Mouse (Mus musculus) skeletal muscle tissue, adult 2 months (tissue): ENCODE measurements around the gene Ofd1.

Source experiments
- DNase-seq: peaks from one replicate; pipeline ENCODE4 v3.0.0-alpha.2; 2012; ENCODE audit warnings: low read depth, low spot score

The Ofd1 gene

DNA sequence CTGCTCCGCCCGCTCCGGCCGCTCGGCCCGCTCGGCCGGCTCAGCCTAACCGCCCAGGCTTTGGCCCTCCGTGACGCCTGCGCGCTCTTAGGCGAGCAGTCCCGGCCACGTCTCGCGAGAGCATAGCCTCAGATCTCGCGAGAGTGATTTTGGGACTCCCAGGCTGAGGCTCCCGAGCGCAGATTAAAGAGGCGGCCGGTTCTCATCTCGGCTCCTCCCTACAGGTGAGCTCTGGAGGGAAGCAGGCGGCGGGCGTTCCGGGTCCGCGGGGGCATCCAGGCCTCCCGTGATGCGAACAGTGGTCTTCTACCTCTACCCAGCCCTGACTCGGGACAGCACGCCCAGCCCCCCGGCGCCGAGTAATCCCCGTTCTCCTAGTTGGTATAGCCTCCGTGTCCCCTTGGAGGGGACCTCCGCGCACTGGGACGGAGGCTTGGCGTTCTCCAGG is at the start of gene Ofd1:
Gene Ofd1, minus strand, starts transcription at position 89 of the 448 bp plus-strand sequence.
- peak; percentile 93 for DNase-seq

DNA sequence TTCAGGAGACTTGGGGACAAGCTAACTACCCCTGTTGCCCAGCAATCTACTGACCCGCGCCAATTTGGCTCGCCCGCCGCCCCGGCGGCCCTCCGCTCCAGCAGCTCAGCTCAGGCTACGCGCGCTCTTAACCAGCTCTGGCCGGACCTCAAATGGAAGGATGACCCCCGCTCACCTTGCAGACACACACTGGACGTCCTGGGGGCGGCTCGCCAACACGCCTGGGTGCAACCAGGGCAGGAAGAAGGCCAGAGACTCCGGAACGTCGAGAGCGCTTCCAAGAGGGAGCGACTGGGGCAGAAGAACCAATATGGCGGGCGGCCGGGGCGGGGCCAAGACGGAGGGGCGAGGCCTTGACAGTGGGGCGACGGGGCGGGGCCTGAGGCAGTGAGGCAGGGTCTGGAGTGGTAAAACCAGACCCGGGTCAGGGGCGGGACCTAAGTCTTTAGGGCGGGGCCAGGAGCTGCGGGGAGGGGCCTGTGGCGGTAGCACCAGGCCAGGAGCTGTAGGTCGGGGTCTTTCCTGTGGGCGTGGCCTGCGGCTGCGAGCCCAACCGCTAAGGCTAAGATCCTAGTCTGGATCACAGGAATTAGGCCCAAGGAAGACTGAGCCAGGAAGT is 39.0 kb upstream of the Ofd1 start, which contains the start of gene Rab9:
Gene Rab9, minus strand, starts transcription at position 503 of the 619 bp plus-strand sequence.
- peak; percentile 83 for DNase-seq

DNA sequence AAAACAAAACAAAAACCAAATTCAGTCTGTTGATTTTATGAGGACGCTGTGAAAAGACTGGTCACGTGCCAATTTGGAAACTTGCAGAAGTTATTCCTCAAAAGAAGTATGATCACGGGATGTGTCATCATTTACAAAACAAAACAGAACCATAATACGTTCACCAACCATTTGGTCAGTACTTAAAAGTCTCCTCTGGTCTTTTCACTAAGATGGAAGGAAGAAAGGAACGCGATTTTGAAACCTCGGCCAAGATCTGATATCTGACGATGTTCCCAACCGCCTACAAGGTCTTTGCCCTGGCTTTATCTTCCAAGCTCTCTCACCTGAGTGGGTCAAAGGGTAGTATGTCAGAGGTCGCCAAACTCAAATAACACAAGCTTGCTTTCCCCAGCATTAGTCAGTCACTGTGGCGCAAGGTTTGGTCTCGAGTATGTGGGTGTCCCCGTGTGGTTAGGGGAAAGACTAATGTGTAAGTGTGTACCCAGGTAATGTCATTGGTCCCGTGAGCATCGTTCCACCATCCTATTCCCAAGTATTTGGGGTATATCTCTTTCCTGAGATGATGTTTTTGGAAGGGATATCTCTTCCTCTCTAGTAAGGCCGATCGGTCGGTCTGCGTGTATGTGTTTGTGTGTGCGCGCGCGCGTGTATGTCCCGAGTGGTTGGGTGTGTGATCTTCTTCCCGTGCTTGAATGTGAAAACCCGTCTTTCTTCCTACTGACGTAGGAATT is 38.3 kb upstream of the Ofd1 start:
- DNase-seq = peak; percentile 16

DNA sequence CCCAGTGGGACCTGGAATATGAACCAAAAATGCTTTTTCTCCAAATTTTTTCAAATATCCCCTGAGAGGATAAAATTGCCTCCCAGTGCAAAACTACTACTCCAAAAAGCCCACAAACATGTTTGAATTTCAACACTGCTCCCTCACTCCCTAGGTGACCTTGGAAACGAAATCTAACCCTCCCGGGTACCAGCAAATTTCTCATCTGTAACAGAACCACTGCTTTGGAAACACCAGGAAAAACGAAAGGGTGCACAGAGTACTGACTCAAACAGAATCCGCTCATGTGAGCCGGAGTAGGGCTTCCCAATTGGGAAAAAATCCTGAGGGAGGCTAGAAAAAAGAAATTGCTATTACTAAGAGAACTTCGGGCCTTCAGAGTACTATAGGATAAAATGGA is 36.9 kb upstream of the Ofd1 start:
- DNase-seq = no peak

DNA sequence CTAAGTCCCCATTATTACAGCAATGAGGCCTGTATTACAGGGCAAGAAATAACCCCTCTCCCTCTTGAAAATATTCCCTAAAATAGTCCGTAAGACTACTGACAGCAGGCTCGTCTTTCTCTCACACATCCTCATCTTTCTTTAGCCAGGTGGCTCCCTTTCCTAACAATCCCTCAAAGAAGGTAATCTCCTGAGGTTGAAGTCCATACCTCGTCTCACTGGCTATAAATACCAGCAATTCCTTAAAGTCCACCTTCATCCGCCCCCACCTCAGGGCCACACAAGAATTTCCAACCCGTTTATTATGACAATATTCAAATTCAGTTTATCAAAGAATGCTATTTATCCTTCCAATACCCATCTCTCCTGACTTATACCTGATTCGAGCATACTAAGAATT is 32.1 kb upstream of the Ofd1 start:
- DNase-seq = no peak

GRCm38 (mm10) chrX:166468321-166468720 is 27.8 kb upstream of the Ofd1 start:
- no peak for DNase-seq

DNA sequence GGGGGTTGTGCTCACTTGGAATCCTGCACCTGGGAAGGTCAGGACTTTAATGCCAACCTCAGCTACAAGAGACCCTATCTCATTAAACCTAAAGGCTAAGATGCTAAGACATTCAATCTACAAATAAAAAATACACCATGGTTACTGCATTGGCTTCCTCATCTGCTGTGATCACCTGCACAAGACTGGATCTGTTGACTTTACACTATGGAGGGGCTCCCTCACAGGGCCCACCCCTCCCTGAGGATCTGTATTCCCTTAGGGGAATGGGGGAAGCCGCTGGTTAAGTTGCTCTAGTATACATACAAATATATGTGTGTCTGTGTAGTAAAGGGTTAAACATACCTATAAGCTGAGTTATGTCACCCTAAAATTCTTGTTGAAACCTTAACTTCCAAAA is 15.0 kb upstream of the Ofd1 start:
- no peak for DNase-seq

DNA sequence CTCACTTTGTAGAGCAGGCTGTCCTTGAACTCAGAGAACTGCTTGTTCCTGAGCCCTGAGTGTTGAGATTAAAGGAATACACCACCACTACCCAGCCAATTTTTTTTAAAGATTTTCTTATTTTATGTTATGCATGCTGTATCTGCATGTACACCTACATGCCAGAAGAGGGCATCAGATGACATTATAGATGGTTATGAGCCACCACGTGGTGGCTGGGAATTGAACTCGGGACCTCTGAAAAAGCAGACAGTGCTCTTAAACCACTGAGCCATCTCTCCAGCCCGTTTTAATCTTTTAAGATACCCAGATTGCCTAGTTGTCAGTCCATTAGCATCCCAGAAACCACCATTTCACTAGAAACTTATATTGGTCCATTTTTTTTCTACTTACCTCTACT is 13.8 kb upstream of the Ofd1 start:
- no peak for DNase-seq

DNA sequence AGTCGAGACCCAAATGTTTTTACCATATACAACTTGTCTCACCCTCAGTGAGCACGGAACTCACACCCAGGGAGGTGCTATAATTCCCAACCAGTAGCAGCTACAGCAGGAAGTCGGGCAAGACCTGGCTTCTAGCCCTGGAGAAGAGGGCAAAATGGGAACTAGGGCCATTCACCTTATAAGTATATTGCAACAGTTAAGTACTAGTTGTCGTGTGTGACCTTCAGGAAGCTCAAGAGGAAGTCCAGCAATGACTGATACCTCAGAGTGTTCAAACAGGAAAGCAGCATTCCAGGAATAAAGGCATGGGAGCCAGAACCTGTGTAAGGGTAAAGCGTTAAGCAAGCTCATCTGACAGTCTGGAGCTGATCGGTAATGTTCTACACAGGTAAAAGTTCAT is 13.0 kb upstream of the Ofd1 start:
- DNase-seq = no peak

DNA sequence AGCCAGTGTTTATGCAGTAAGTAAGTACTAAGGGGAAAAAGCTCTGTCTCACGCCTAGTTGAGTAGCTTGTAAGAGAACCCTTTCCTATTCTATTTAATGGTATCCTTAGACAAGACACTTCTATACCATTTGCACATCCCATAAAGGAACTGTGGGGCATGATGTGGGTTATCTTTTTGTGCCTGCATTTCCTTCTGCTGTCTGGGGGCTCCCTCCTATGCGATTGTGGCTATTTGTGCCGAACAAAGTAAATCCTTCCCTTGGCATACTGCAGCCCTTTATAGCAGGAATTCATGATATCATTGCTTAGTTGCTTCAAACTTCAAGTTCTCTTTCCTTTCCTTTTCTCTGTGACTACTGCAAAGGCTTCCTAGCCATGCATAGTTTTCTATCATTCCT is 4.0 kb upstream of the Ofd1 start:
- no peak for DNase-seq

DNA sequence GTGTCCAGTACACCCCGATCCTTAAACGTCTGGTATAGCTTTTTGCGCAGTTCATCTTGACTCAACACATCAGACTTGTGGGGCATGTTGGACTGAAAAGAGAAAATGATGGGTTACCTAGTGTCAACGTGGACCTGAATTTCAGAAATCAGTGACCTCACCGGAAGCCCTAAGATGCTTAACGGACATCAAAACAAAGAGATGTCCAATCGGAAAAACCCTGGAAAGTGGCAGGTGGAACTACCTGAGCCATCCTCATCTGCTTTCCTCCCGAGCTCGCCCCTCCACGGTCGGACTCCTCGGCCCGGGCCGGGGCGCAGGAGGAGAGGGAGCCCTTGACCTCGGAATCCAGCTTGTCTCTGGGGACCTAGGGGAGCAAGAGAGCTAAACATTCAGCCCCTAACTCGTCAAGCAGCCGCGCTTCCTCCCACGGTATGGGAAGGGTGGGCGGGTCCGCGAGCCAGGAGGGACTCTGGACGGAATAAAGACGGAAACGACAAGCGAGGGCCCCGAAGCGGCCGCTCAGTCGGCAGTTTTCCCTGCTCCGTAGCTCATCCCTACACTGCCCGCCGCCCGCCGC is 378 bp downstream of the Ofd1 start, which contains the start of gene Trappc2:
Gene Trappc2, plus strand, starts transcription at position 539 of the 580 bp plus-strand sequence.
- peak; percentile 1 for DNase-seq

DNA sequence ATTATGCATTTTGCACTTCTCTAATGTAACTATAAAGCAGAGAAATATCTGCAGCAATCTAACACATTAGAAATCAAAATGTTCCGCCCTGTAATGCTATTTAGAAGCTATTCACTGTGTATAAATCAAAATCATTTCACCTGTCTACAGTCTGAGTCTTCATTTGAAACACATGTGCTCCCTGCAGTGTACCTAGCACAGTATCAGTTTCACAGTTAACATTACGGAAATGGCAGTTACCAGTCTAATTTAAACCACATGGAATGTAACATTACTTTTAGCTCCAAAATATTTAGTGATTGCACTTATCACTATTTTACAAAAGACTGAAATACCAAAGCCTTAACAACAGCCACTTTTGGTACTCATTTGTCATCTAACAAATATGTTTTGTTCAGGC is 5.7 kb downstream of the Ofd1 start:
- no peak for DNase-seq

- peak; percentile 3 for DNase-seq
These were observed 24.3 kb downstream of the Ofd1 start for GRCm38 (mm10) chrX:166416196-166416595.

DNA sequence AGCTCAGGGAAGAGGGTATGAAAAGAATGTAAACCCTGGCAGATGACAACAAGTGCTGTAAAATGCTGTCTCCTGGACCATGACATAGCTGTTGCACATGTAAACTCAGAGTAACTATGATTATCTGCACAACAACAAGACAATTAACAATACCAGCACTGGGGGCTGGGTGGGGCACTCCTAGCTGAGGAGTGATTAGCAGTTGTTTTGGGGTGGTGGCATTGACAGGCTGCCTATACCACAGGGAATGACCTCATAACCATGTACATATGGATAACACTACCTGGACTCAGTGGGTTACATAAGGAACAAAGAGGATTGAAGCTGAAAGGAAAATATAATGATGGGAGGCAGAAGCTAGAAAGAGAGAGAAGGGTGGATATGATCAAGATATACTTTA is 32.6 kb downstream of the Ofd1 start:
- no peak for DNase-seq

- no peak for DNase-seq
These were observed 46.8 kb downstream of the Ofd1 start for GRCm38 (mm10) chrX:166393753-166394152.

- peak; percentile 58 for DNase-seq
These were observed 53.8 kb downstream of the Ofd1 start for GRCm38 (mm10) chrX:166386656-166387055.

- DNase-seq = peak; percentile 62
These were observed 55.6 kb downstream of the Ofd1 start for GRCm38 (mm10) chrX:166384935-166385334.

- no peak for DNase-seq
These were observed 56.9 kb downstream of the Ofd1 start for GRCm38 (mm10) chrX:166383606-166384005.

DNA sequence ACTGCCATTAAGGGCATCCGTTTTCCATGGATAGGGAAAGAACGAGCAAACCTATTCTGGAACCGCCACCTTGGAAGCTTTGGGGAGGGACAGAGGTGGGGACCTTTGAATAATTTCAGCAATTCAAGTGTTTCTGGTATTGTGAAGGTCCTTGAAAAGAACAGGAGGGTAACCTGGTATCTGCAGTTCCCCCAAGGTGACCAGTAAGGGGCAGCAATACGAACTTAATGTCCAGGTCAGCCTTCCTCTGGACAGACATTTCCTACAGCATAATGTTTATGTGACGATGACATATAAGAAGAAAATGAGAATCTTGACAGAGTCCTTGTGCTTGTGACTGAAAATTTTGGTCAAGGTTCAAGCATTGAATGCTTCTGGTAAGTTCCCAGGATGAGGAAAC is 61.9 kb downstream of the Ofd1 start:
- DNase-seq = no peak

DNA sequence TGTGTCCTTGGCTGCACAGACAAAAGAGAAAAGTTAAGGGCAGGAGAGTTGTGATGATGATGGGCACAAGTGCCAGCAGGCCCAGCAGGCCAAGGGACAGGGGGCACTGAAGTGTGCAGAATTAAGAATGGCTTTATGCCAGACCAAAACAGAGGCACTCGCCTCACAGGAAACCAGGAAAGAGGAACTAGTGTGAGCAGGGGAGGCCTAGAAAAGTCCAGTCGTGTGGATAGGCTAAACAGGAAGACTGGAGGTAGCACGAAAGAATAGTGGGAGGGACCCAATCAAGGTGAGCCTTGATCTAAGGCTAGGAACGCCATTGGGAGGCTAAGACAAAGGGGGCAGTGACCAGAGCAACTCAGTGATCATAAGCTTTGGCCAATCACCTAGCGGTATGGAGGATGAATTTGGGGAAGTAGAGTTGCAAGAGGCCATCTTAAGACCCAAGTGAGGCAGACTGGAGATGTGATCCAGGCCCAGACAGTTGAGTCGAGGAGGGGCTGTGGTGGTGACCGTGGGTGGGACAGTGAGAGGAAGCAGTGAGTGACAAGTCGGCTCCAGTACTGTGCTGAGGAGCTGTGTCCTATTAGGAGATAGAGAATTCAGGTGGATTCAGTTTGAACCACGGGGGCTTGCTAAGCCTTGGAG is 63.7 kb downstream of the Ofd1 start:
- no peak for DNase-seq

- no peak for DNase-seq
These were observed 74.9 kb downstream of the Ofd1 start for GRCm38 (mm10) chrX:166365458-166366213.

- no peak for DNase-seq
These were observed 80.0 kb downstream of the Ofd1 start for GRCm38 (mm10) chrX:166360455-166360854.
